Mouse (Mus musculus) lung, postnatal 0 days (tissue): ENCODE measurements around the gene Fkbp2.

Source experiments
- CTCF ChIP-seq: IDR thresholded peaks from 2 replicates; pipeline ENCODE4 v1.5.1; 2016; ENCODE audit warnings: antibody characterized with exemption, mild to moderate bottlenecking
- EP300 ChIP-seq: IDR thresholded peaks from 2 replicates; pipeline ENCODE4 v1.6.1; 2016; ENCODE audit warnings: antibody characterized with exemption, mild to moderate bottlenecking, control low read depth

GRCm38 (mm10) chr19:6933102-6933435 lies 47.2 kb downstream of the Fkbp2 start:
- TF ChIP-seq CTCF (no peak), EP300 (no peak)
